Mouse (Mus musculus): ENCODE data around the gene Efcab5.

Gene Efcab5

GRCm38 (mm10) chr11:77041891-77042290, 146.9 kb downstream of the Efcab5 start:
- no peak for TF ChIP-seq CTCF (conservative IDR thresholded peaks at IDR 0.05; ENCODE audit: low read length)
- TF ChIP-seq NANOG (IDR thresholded peaks at IDR 0.05; ENCODE audit: borderline replicate concordance, low read length), result no peak
- TF ChIP-seq POU5F1 (IDR thresholded peaks at IDR 0.05; ENCODE audit: borderline replicate concordance, low read length), result no peak
- Histone ChIP-seq H3K9me3 (ENCODE audit: low read length) (no peaks in the 10 kb centered on the region), H3K4me3 (replicated peaks; ENCODE audit: low read length) (no peak overlapping the region), H3K27me3 (ENCODE audit: insufficient read depth, low read length) (peaks cover 4% of the 10 kb centered on the region; the same call in 1 of the 2 replicates), H3K36me3 (ENCODE audit: insufficient read depth, low read length) (peaks cover 21% of the 10 kb centered on the region), H3K4me1 (replicated peaks; ENCODE audit: low read depth, low read length) (no peaks in the 10 kb centered on the region)
